Mouse (Mus musculus) left cerebral cortex, postnatal 4 days (tissue): ENCODE data around the gene Zdhhc15. TPM values are rescaled to one million over a fixed set of nuclear protein-coding genes. Genes with fewer than 3 reads are reported as not detected.
A peak's percentile ranks its signal among the peaks of the same experiment; 100 is the strongest.
"Not testable (repeated sequence)": the region's sequence is repeated elsewhere in the genome, so short reads cannot be mapped to it uniquely, and the experiment has no call there.

ENCODE experiments used
- DNase-seq: peaks from one replicate; pipeline ENCODE4 v3.0.0-alpha.2; 2022
- intact Hi-C: fragments of 180-260 bp; cut with DNase I; formaldehyde crosslinking; loops from one replicate; pipeline ENCODE4 v1.15.1; 2025
- total RNA-seq, 2 experiments: library from RNA; stranded (reverse); gene quantifications; 2 replicates each; pipeline ENCODE4 v1.2.3; 2021

The Zdhhc15 gene
- total RNA-seq = 1 to 10 TPM; 5.5 to 6.0 TPM

GRCm38 (mm10) chrX:104670757-104671549, at the start of gene Zdhhc15:
TSS of gene Zdhhc15 (minus strand) at chrX:104671064.
- peak; percentile 65 for DNase-seq
- intact Hi-C loops = no loop called here

GRCm38 (mm10) chrX:104707935-104708334, 37.1 kb upstream of the Zdhhc15 start:
- no peak for DNase-seq
- intact Hi-C loops = no loop called here

- intact Hi-C loops = no loop called here
- no peak for DNase-seq
These were observed 761 bp downstream of the Zdhhc15 start for GRCm38 (mm10) chrX:104669850-104670756.

GRCm38 (mm10) chrX:104656976-104657375, 13.9 kb downstream of the Zdhhc15 start:
- DNase-seq = no peak
- intact Hi-C loops = no loop called here

- intact Hi-C loops = no loop called here
- DNase-seq = no peak
These were observed 58.3 kb downstream of the Zdhhc15 start for GRCm38 (mm10) chrX:104612531-104612930.

GRCm38 (mm10) chrX:104603738-104604430, 67.0 kb downstream of the Zdhhc15 start:
- intact Hi-C loops, DNase-seq: not testable (repeated sequence)

- DNase-seq, intact Hi-C loops: not testable (repeated sequence)
These were observed 68.5 kb downstream of the Zdhhc15 start for GRCm38 (mm10) chrX:104602168-104602859.

- intact Hi-C loops = no loop called here
- no peak for DNase-seq
These were observed 96.9 kb downstream of the Zdhhc15 start for GRCm38 (mm10) chrX:104573946-104574345.

- no peak for DNase-seq
- intact Hi-C loops = no loop called here
These were observed 103.4 kb downstream of the Zdhhc15 start for GRCm38 (mm10) chrX:104567497-104567896.

- no peak for DNase-seq
- intact Hi-C loops = no loop called here
These were observed 125.6 kb downstream of the Zdhhc15 start for GRCm38 (mm10) chrX:104545283-104545682.

GRCm38 (mm10) chrX:104543919-104544595, 126.8 kb downstream of the Zdhhc15 start:
- intact Hi-C loops = no loop called here
- no peak for DNase-seq

- DNase-seq = no peak
- intact Hi-C loops = no loop called here
These were observed 128.2 kb downstream of the Zdhhc15 start for GRCm38 (mm10) chrX:104542635-104543034.

- no peak for DNase-seq
- intact Hi-C loops = no loop called here
These were observed 169.1 kb downstream of the Zdhhc15 start for GRCm38 (mm10) chrX:104501765-104502164.

- intact Hi-C loops = no loop called here
These were observed 181.1 kb downstream of the Zdhhc15 start for GRCm38 (mm10) chrX:104489626-104490355.

GRCm38 (mm10) chrX:104488870-104489467, 181.9 kb downstream of the Zdhhc15 start:
- intact Hi-C loops = no loop called here
- DNase-seq = no peak

More at GRCm38 (mm10) chrX:104489626-104490355, 181.1 kb downstream of the Zdhhc15 start:
- DNase-seq = no peak

GRCm38 (mm10) chrX:104488036-104488435, 182.8 kb downstream of the Zdhhc15 start:
- intact Hi-C loops = no loop called here
- no peak for DNase-seq
